Mouse (Mus musculus) hindbrain, postnatal 0 days (tissue): ENCODE results near the gene Dclre1b. TPM values are rescaled to one million over a fixed set of nuclear protein-coding genes. Genes with fewer than 3 reads are reported as not detected.

Experiments used
- ATAC-seq: fragments of 200-750 bp; cut with Nextera tagmentation; 2 replicates; pipeline ENCODE4 v1.8.0; 2017; ENCODE audit warnings: mild to moderate bottlenecking, moderate TSS enrichment, moderate library complexity
- DNase-seq: peaks from one replicate; pipeline ENCODE4 v3.0.0-alpha.2; 2015; ENCODE audit warnings: low spot score
- H3K27ac ChIP-seq: fragments of 300-500 bp; sonication (generic); 2 replicates; pipeline ENCODE4 v1.5.1; 2014; ENCODE audit warnings: mild to moderate bottlenecking
- H3K27me3 ChIP-seq: fragments of 300-500 bp; sonication (generic); 2 replicates; pipeline ENCODE4 v1.6.1; 2014; ENCODE audit warnings: low read length, mixed read lengths; ENCODE audit not compliant: insufficient read depth
- H3K36me3 ChIP-seq: fragments of 300-500 bp; sonication (generic); 2 replicates; pipeline ENCODE4 v1.6.1; 2014; ENCODE audit warnings: low read length, mixed read lengths; ENCODE audit not compliant: insufficient read depth
- H3K4me1 ChIP-seq: fragments of 300-500 bp; sonication (generic); 2 replicates; pipeline ENCODE4 v1.6.1; 2014; ENCODE audit warnings: antibody characterized with exemption, low read length, mixed read lengths; ENCODE audit not compliant: insufficient read depth
- H3K4me2 ChIP-seq: fragments of 300-500 bp; sonication (generic); 2 replicates; pipeline ENCODE4 v1.6.1; 2014; ENCODE audit warnings: low read depth, mild to moderate bottlenecking, low read length, moderate library complexity, mixed read lengths
- H3K4me3 ChIP-seq: fragments of 300-500 bp; sonication (generic); 2 replicates; pipeline ENCODE4 v1.5.1; 2014; ENCODE audit warnings: low read length
- H3K9ac ChIP-seq: fragments of 300-500 bp; sonication (generic); replicated peaks from 2 replicates; pipeline ENCODE4 v1.6.1; 2014; ENCODE audit warnings: mild to moderate bottlenecking, low read length, moderate library complexity, mixed read lengths
- H3K9me3 ChIP-seq: fragments of 300-500 bp; sonication (generic); 2 replicates; pipeline ENCODE4 v1.6.1; 2016; ENCODE audit warnings: low read length, mixed read lengths
- CTCF ChIP-seq: IDR thresholded peaks from 2 replicates; pipeline ENCODE4 v1.5.1; 2016; ENCODE audit warnings: antibody characterized with exemption, control low read depth, low read depth
- WGBS: fragments of 180-500 bp; shearing (Covaris S2); extraction: QIAGEN DNeasy Blood & Tissue Kit; methylation state at CpG from one replicate; pipeline ENCODE4 v1.1.7; 2014; 5-methylcytosine and 5-hydroxymethylcytosine counted together
- polyA plus RNA-seq: library from polyadenylated mRNA; unstranded; fragments of >200 nt; fragmentation: Nextera tagmentation; extraction: Ambion mirVana; gene quantifications from 2 replicates; pipeline ENCODE4 v1.2.1, GENCODE M21; 2015
- total RNA-seq: library from RNA; depleted of rRNA; stranded (reverse); fragments of >200 nt; gene quantifications from 2 replicates; pipeline ENCODE4 v1.2.3, GENCODE M21; 2014

Dclre1b gene
- total and polyA plus RNA-seq, 2 experiments from 2014 or later: 7.9 to 15.4 TPM

- Histone ChIP-seq H3K9me3 (no peaks in the 10 kb centered on the region), H3K9ac (no peak overlapping the region), H3K36me3 (no peaks in the 10 kb centered on the region), H3K4me3 (no peak overlapping the region), H3K4me1 (no peaks in the 10 kb centered on the region; the same call in 1 of the 2 replicates), H3K4me2 (no peak overlapping the region), H3K27me3 (no peaks in the 10 kb centered on the region), H3K27ac (no peak overlapping the region)
- 68% methylated on average over 7 of the region's 7 CpGs for WGBS
- DNase-seq (no peak), ATAC-seq (no peak)
- TF ChIP-seq CTCF: no peak
These were observed 22.0 kb downstream of the Dclre1b start for GRCm38 (mm10) chr3:103787225-103787624.

- 89% methylated on average over 4 of the region's 4 CpGs for WGBS
These were observed 26.2 kb downstream of the Dclre1b start for GRCm38 (mm10) chr3:103782844-103783609.

GRCm38 (mm10) chr3:103780777-103781176, 28.5 kb downstream of the Dclre1b start:
- Histone ChIP-seq H3K4me2 (no peak overlapping the region), H3K9me3 (no peaks in the 10 kb centered on the region), H3K27me3 (no peaks in the 10 kb centered on the region), H3K36me3 (no peaks in the 10 kb centered on the region), H3K4me1 (no peaks in the 10 kb centered on the region), H3K4me3 (no peak overlapping the region), H3K9ac (no peak overlapping the region), H3K27ac (no peak overlapping the region)
- WGBS: 75% methylated on average over 5 of the region's 5 CpGs
- no peak for DNase-seq
- TF ChIP-seq CTCF: no peak
- ATAC-seq: no peak

More at GRCm38 (mm10) chr3:103782844-103783609, 26.2 kb downstream of the Dclre1b start:
- Histone ChIP-seq H3K4me3 (no peak overlapping the region), H3K9me3 (no peaks in the 10 kb centered on the region), H3K27me3 (no peaks in the 10 kb centered on the region), H3K27ac (no peak overlapping the region), H3K4me1 (no peaks in the 10 kb centered on the region), H3K36me3 (no peaks in the 10 kb centered on the region), H3K9ac (no peak overlapping the region), H3K4me2 (no peak overlapping the region)
- TF ChIP-seq CTCF: no peak
- DNase-seq (no peak), ATAC-seq (no peak)

- Histone ChIP-seq H3K4me2 (no peak overlapping the region), H3K36me3 (0 out of 2 replicates have a peak, but pooled peaks cover 3% of the 10 kb centered on the region), H3K27ac (no peak overlapping the region), H3K27me3 (no peaks in the 10 kb centered on the region), H3K4me3 (no peak overlapping the region), H3K9ac (no peak overlapping the region), H3K4me1 (no peaks in the 10 kb centered on the region), H3K9me3 (no peaks in the 10 kb centered on the region)
- DNase-seq (no peak), ATAC-seq (no peak)
- no peak for TF ChIP-seq CTCF
- whole genome bisulfite sequencing: 93% methylated on average over 3 of the region's 3 CpGs
These were observed 29.0 kb downstream of the Dclre1b start for GRCm38 (mm10) chr3:103780271-103780670.

DNA sequence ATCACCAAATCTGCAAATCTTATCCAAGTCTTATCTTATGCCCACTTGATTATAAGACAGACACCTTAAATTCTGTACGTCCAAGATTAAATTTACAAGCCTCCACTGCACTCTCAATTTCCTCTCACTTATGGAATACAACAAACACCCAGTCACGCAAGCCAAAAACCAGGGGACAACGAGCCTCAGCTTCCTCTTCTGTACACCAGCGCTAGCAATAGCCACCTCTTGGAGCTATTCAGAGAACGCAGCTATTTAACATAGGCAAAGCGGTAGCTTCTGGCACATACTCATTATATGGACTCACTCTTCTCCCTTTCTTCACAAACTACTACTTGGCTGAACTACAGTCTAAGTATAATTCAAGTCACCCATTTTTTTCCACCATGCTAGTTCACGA, 30.1 kb downstream of the Dclre1b start:
- DNase-seq: no peak
- 70% methylated on average over 7 of the region's 7 CpGs for WGBS

GRCm38 (mm10) chr3:103778660-103779059, 30.6 kb downstream of the Dclre1b start:
- Histone ChIP-seq H3K27ac (no peak overlapping the region), H3K4me3 (no peak overlapping the region), H3K4me2 (no peak overlapping the region), H3K9ac (no peak overlapping the region), H3K9me3 (no peaks in the 10 kb centered on the region), H3K4me1 (no peaks in the 10 kb centered on the region), H3K27me3 (no peaks in the 10 kb centered on the region), H3K36me3 (0 out of 2 replicates have a peak, but pooled peaks cover 3% of the 10 kb centered on the region)
- DNase-seq: no peak
- no peak for TF ChIP-seq CTCF
- 86% methylated on average over 6 of the region's 6 CpGs for WGBS
- no peak for ATAC-seq

More for the DNA sequence above, 30.1 kb downstream of the Dclre1b start:
- H3K4me2 ChIP-seq: no peak overlapping the region
- H3K4me1 ChIP-seq: no peaks in the 10 kb centered on the region
- H3K36me3 ChIP-seq: 0 out of 2 replicates have a peak, but pooled peaks cover 3% of the 10 kb centered on the region
- H3K9me3 ChIP-seq: no peaks in the 10 kb centered on the region
- H3K27me3 ChIP-seq: no peaks in the 10 kb centered on the region
- no peak overlapping the region for H3K4me3 ChIP-seq
- no peak overlapping the region for H3K27ac ChIP-seq
- no peak for ATAC-seq
- TF ChIP-seq CTCF: no peak
- no peak overlapping the region for H3K9ac ChIP-seq

GRCm38 (mm10) chr3:103777940-103778339, 31.3 kb downstream of the Dclre1b start:
- 82% methylated on average over 11 of the region's 11 CpGs for WGBS
- TF ChIP-seq CTCF: no peak
- DNase-seq: no peak
- H3K9ac ChIP-seq: no peak overlapping the region
- ATAC-seq: no peak
- no peak overlapping the region for H3K4me3 ChIP-seq
- no peak overlapping the region for H3K4me2 ChIP-seq
- no peaks in the 10 kb centered on the region for H3K9me3 ChIP-seq
- H3K36me3 ChIP-seq: 0 out of 2 replicates have a peak, but pooled peaks cover 3% of the 10 kb centered on the region
- H3K27ac ChIP-seq: no peak overlapping the region
- no peaks in the 10 kb centered on the region for H3K27me3 ChIP-seq
- H3K4me1 ChIP-seq: no peaks in the 10 kb centered on the region
